Mouse (Mus musculus) thymus, adult 2 months (tissue): ENCODE data around the gene Snd1.

Experiments used
- CTCF ChIP-seq: fragments of 200-500 bp; IDR thresholded peaks from 2 replicates; pipeline ENCODE4 v1.5.1; 2012; ENCODE audit warnings: mild to moderate bottlenecking, control low read depth, low read length, moderate library complexity, borderline replicate concordance; ENCODE audit not compliant: control insufficient read depth, poor library complexity, insufficient read depth; ENCODE audit errors: extremely low read depth
- POLR2A ChIP-seq: fragments of 200-500 bp; IDR thresholded peaks from 2 replicates; pipeline ENCODE4 v1.6.1; 2012; ENCODE audit warnings: mild to moderate bottlenecking, low read length, control low read depth, moderate library complexity; ENCODE audit not compliant: control insufficient read depth, poor library complexity, insufficient read depth; ENCODE audit errors: extremely low read depth

- TF ChIP-seq POLR2A, result no peak
- TF ChIP-seq CTCF, result no peak
Observed at GRCm38 (mm10) chr6:28549374-28549773, 74.4 kb downstream of the Snd1 start.
